Comparison of ENCODE assay signal across 11 mouse cellular contexts in genomic region chr13:109985892-109986291, GRCm38 (mm10).
DNase-seq lines count a peak whose midpoint lies in the region; ATAC-seq and TF ChIP-seq lines count a peak whose summit lies in the region.
"Had no signal": no experiment of that assay in that cellular context is flagged by ENCODE, and none has a peak within 500 bp of the region (broad histone marks: within the 10 kb centered on the region; RNA-seq: fewer than 3 reads in every experiment).

No protein-coding gene starts in this region.

- H3K4me3 ChIP-seq in forebrain, embryonic 16.5 days (replicated peaks; ENCODE audit: low read length) = no peak overlapping the region
- H3K4me3 ChIP-seq in forebrain, embryonic 11.5 days (ENCODE audit: low read depth, low read length) = no peak overlapping the region
- H3K4me3 ChIP-seq in gastrocnemius, adult 2 months = no peak overlapping the region
- H3K4me3 ChIP-seq in liver, embryonic 12.5 days = no peak overlapping the region
- H3K4me3 ChIP-seq in midbrain, embryonic 16.5 days (ENCODE audit: low read depth, low read length) = no peak overlapping the region
- H3K4me3 ChIP-seq: embryonic facial prominence, embryonic 12.5 days had no signal

- H3K4me1 ChIP-seq in forebrain, embryonic 16.5 days (replicated peaks; ENCODE audit: control insufficient read depth, insufficient read depth, low read length) = peaks cover 6% of the 10 kb centered on the region; the same call in 1 of the 2 replicates
- H3K4me1 ChIP-seq in forebrain, embryonic 11.5 days (replicated peaks; ENCODE audit: control insufficient read depth, insufficient read depth, low read length) = no peaks in the 10 kb centered on the region
- no peaks in the 10 kb centered on the region for H3K4me1 ChIP-seq in liver, embryonic 12.5 days
- H3K4me1 ChIP-seq in midbrain, embryonic 16.5 days (ENCODE audit: control insufficient read depth, insufficient read depth, low read length) = no peaks in the 10 kb centered on the region
- H3K4me1 ChIP-seq: embryonic facial prominence, embryonic 12.5 days had no signal

- WGBS in forebrain, embryonic 16.5 days = 73% methylated on average over 5 of the region's 5 CpGs
- 82% methylated on average over 5 of the region's 5 CpGs for WGBS in forebrain, embryonic 11.5 days
- 57% methylated on average over 5 of the region's 5 CpGs for WGBS in liver, embryonic 12.5 days (ENCODE audit: insufficient replicate concordance)
- 69% methylated on average over 5 of the region's 5 CpGs for WGBS in midbrain, embryonic 16.5 days

- DNase-seq in forebrain, embryonic 11.5 days (ENCODE audit: low spot score) = no peak
- peak; percentile 46 for DNase-seq in MN1 (ENCODE audit: low spot score)
- peak; percentile 74 for DNase-seq in gastrocnemius, adult 2 months
- DNase-seq in kidney, postnatal 14 days = peak; percentile 66
- no peak for DNase-seq in frontal cortex, adult 2 months (ENCODE audit: extremely low spot score in 1 of 2, low spot score in 1 of 2)

- no peaks in the 10 kb centered on the region for H3K27me3 ChIP-seq in forebrain, embryonic 16.5 days (replicated peaks; ENCODE audit: control insufficient read depth, insufficient read depth, low read length)
- no peaks in the 10 kb centered on the region for H3K27me3 ChIP-seq in forebrain, embryonic 11.5 days (ENCODE audit: control insufficient read depth, insufficient read depth, low read length)
- no peaks in the 10 kb centered on the region for H3K27me3 ChIP-seq in liver, embryonic 12.5 days (replicated peaks)
- H3K27me3 ChIP-seq in midbrain, embryonic 16.5 days (ENCODE audit: control insufficient read depth, insufficient read depth, low read depth, low read length) = no peaks in the 10 kb centered on the region
- H3K27me3 ChIP-seq: embryonic facial prominence, embryonic 12.5 days had no signal

- H3K4me2 ChIP-seq in forebrain, embryonic 16.5 days (ENCODE audit: low read length) = no peak overlapping the region
- H3K4me2 ChIP-seq in forebrain, embryonic 11.5 days (ENCODE audit: low read depth, low read length, severe bottlenecking) = no peak overlapping the region
- H3K4me2 ChIP-seq in liver, embryonic 12.5 days = no peak overlapping the region
- H3K4me2 ChIP-seq in midbrain, embryonic 16.5 days (ENCODE audit: low read length) = no peak overlapping the region
- H3K4me2 ChIP-seq: embryonic facial prominence, embryonic 12.5 days; hindbrain, embryonic 14.5 days had no signal

- H3K9me3 ChIP-seq in forebrain, embryonic 16.5 days (ENCODE audit: control insufficient read depth, low read length) = no peaks in the 10 kb centered on the region
- no peaks in the 10 kb centered on the region for H3K9me3 ChIP-seq in forebrain, embryonic 11.5 days (ENCODE audit: control insufficient read depth, low read length)
- no peaks in the 10 kb centered on the region for H3K9me3 ChIP-seq in liver, embryonic 12.5 days (replicated peaks)
- no peaks in the 10 kb centered on the region for H3K9me3 ChIP-seq in midbrain, embryonic 16.5 days (replicated peaks; ENCODE audit: control insufficient read depth, low read length, poor library complexity, severe bottlenecking)
- H3K9me3 ChIP-seq: embryonic facial prominence, embryonic 12.5 days had no signal

- no peaks in the 10 kb centered on the region for H3K36me3 ChIP-seq in forebrain, embryonic 16.5 days (ENCODE audit: control insufficient read depth, insufficient read depth)
- no peaks in the 10 kb centered on the region for H3K36me3 ChIP-seq in forebrain, embryonic 11.5 days (ENCODE audit: control insufficient read depth, insufficient read depth, low read length)
- H3K36me3 ChIP-seq in liver, embryonic 12.5 days = no peaks in the 10 kb centered on the region
- no peaks in the 10 kb centered on the region for H3K36me3 ChIP-seq in midbrain, embryonic 16.5 days (ENCODE audit: control insufficient read depth, insufficient read depth, low read length)
- H3K36me3 ChIP-seq: embryonic facial prominence, embryonic 12.5 days had no signal

- no peak overlapping the region for H3K9ac ChIP-seq in forebrain, embryonic 16.5 days (replicated peaks; ENCODE audit: low read depth, low read length)
- no peak overlapping the region for H3K9ac ChIP-seq in forebrain, embryonic 11.5 days (ENCODE audit: low read length)
- no peak overlapping the region for H3K9ac ChIP-seq in liver, embryonic 12.5 days
- no peak overlapping the region for H3K9ac ChIP-seq in midbrain, embryonic 16.5 days (ENCODE audit: low read depth, low read length)
- H3K9ac ChIP-seq: embryonic facial prominence, embryonic 12.5 days; hindbrain, embryonic 14.5 days had no signal

- no peak for TF ChIP-seq CTCF in gastrocnemius, adult 2 months (IDR thresholded peaks at IDR 0.05)

- intact Hi-C loops in gastrocnemius, adult 2 months (cut with DNase I) = no loop called here

- peak; percentile 54 for ATAC-seq in forebrain, embryonic 16.5 days
- no peak for ATAC-seq in forebrain, embryonic 11.5 days (replicated peaks; ENCODE audit: low FRiP score)
- no peak for ATAC-seq in liver, embryonic 12.5 days
- ATAC-seq in midbrain, embryonic 16.5 days = no peak
- ATAC-seq: activated CD4-positive, CD25-positive, alpha-beta regulatory T cell, adult 4 months had no signal

- no peak overlapping the region for H3K27ac ChIP-seq in forebrain, embryonic 16.5 days (ENCODE audit: low read length)
- H3K27ac ChIP-seq in forebrain, embryonic 11.5 days (ENCODE audit: low read depth, low read length) = no peak overlapping the region
- H3K27ac ChIP-seq in gastrocnemius, adult 2 months = peak overlapping the region; percentile 63
- H3K27ac ChIP-seq in liver, embryonic 12.5 days = no peak overlapping the region
- no peak overlapping the region for H3K27ac ChIP-seq in midbrain, embryonic 16.5 days (ENCODE audit: low read length)
- H3K27ac ChIP-seq: embryonic facial prominence, embryonic 12.5 days; hindbrain, embryonic 14.5 days had no signal

Comparison
In these comparisons a context has a peak if more than half of its experiments do, and no peak if none do; other contexts are left out.
1. DNase-seq: peak in MN1 (single experiment), gastrocnemius, adult 2 months (single experiment) and kidney, postnatal 14 days (single experiment); none in forebrain, embryonic 11.5 days (single experiment) and frontal cortex, adult 2 months (0 of 2).